Mouse (Mus musculus) monocyte, adult 2 months (primary cell): ENCODE measurements around the gene Hist1h2ag.
"Not testable (repeated sequence)": the region's sequence is repeated elsewhere in the genome, so short reads cannot be mapped to it uniquely, and the experiment has no call there.

Experiments
- DNase-seq, 2 experiments: peaks; one replicate each; pipeline ENCODE4 v3.0.0; 2022; ENCODE audit warnings: low spot score in 2 of 2, low read depth in 1 of 2

Hist1h2ag gene

DNA sequence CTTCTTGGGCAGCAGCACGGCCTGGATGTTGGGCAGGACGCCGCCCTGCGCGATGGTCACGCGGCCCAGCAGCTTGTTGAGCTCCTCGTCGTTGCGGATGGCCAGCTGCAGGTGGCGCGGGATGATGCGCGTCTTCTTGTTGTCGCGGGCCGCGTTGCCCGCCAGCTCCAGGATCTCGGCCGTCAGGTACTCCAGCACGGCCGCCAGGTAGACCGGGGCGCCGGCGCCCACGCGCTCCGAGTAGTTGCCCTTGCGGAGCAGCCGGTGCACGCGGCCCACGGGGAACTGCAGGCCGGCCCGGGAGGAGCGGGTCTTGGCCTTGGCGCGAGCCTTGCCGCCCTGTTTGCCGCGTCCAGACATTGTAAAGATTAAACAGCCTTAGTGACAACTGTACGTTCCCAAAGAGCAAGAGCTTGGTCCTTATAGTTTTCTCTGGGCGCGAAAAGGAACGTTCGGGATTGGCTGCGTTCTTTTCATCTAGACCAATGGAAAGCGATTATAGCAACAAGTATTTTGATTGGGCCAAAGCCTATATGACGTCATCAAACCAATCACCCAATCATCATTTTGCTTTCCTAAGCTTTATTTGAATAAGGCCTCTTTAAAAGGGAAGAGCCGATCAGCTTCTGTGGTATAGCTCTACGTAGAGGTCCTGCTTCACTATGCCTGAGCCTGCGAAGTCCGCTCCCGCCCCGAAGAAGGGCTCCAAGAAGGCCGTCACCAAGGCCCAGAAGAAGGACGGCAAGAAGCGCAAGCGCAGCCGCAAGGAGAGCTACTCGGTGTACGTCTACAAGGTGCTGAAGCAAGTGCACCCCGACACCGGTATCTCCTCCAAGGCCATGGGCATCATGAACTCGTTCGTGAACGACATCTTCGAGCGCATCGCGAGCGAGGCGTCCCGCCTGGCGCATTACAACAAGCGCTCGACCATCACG, at the start of gene Hist1h2ag, which contains the start of gene Hist1h2bj:
TSS of gene Hist1h2ag (minus strand) at position 377 of the 935 bp plus-strand sequence.
TSS of gene Hist1h2bj (plus strand) at position 647 of the 935 bp plus-strand sequence.
- peak; percentile 73 to 80 for DNase-seq

DNA sequence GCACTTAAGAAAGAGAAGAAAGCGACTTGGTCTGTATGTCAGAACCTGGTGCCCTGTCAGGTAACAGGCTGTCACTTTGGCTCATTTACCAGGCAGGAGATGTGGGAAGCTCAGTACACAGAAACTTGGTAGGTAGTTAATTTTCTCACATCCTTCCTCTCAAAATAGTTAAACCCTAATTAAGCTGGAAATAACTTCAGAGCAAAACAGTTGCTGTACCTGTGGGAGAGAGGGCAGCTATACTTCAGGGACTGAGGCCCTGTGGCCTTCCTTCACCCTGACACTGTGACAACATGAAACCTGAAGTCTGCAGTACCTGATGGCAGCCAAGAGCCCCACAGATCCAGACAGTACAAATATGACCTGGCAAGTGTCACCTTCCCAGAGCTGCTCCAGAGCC, 41.4 kb upstream of the Hist1h2ag start, which contains the start of gene Vmn1r188:
TSS of gene Vmn1r188 (plus strand) at position 301 of the 400 bp plus-strand sequence.
- not testable (repeated sequence) for DNase-seq

DNA sequence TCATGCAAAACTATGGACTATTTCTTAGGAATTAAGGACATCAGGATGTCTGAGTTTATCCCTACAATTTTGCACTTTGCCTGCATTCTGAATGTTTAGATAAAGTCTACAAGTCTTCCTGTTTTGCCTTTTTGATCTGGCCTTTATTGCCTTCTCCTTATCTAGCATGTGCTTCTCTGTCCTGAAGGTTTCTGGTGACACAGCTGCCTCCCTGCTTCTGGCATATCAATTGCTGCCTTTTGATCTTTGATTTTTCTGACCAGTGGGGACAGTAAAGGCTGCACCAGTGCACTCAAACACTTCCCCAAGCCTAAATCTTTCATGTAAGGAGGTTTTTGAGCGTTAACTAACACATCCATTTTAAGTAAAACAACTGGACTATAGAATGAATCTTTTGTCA, 20.7 kb upstream of the Hist1h2ag start:
- no peak for DNase-seq

DNA sequence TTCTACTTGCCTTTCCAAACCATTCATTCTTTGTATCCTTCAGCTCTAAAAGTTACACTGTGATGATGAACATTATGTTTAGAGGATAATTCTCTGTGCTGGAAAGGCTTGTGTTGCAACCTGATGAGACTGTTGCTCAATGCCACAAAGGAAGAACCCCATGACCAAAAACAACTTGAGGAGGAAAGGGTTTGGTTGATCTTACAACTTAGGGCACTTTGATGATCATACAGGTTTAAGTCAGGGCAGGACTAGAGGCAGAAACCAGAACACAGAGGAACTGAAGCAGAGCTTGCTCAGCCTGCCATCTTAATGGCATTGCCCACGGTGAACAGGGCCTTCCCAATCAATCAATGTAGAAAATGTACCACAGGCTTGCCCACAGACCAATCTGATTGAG, 18.7 kb upstream of the Hist1h2ag start:
- DNase-seq, result no peak

DNA sequence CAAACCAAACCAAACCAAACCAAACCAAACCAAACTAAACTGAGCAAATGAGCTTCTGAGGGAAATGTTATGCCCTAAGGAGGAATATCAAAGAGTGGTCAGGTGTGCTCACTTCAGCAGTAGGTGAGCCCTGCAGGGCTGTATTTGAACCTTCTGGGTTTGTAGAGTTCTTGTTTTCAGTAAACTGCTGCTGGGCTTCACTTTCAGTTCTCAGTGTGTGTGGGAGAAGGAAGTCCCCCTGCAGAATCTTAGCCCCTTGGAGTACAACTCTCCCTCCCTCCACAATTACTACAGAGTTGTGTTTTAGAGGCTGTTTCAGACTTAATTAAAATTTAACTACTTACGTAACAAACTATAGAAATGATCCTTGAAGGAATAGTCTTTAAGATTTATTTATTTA, 11.0 kb upstream of the Hist1h2ag start:
- DNase-seq, result no peak

DNA sequence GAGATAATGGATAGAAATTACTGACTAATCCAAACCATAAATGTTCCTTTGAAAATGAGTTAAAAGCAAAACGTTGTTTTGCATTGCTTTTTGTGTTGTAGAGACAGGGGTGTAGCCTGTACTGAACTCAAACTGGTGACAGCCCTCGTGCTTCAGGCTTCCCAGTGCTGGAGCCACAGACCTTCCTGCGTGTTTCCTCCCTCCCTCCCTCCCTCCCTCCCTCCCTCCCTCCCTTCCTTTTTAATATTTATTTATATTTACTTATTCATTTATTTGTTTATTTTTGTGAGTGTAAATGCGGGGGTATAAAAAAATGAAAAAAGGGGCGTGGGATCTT, 8.7 kb upstream of the Hist1h2ag start:
- no peak for DNase-seq

DNA sequence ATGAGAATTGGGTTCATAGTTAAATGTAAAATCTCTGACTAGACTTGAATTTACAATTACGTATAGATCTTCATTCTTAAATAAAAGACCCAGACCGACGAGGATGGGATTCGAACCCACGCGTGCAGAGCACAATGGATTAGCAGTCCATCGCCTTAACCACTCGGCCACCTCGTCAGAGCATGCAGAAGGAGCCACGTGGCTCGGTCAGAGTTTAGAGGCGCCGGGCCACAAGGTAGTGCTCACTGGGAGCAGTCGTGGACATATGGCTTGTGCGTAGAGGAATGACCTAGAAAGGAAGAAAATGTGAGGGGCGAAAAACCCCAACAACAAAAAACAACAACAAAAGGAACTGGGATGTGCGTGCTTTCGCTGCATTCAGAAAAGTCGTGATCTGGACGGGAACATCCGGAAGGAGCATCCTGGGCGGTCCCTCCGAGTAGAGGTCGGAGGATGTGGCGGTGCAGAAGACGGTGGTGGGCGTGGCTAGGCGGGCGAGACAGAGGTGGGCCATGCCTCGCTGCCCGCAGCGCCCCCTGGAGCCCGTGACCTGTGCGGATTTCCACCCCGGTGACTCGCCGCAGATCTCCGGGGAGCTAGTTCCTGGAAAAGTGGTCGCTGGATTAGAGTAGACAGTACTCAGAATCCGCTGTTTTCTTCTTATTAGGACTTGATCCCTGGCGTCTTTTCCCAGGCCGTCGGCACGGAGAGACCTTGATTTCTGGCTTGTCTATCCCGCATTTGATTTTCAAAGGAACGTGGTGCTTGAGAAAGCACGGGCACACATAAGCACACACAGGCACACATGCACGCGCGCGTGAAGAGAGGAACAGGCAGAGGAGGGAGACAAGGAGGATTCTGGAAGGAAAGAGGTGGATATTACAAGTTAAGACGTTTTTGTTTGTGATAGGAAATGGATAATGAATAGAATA, 8.1 kb upstream of the Hist1h2ag start:
- DNase-seq, result peak; percentile 77 to 83

DNA sequence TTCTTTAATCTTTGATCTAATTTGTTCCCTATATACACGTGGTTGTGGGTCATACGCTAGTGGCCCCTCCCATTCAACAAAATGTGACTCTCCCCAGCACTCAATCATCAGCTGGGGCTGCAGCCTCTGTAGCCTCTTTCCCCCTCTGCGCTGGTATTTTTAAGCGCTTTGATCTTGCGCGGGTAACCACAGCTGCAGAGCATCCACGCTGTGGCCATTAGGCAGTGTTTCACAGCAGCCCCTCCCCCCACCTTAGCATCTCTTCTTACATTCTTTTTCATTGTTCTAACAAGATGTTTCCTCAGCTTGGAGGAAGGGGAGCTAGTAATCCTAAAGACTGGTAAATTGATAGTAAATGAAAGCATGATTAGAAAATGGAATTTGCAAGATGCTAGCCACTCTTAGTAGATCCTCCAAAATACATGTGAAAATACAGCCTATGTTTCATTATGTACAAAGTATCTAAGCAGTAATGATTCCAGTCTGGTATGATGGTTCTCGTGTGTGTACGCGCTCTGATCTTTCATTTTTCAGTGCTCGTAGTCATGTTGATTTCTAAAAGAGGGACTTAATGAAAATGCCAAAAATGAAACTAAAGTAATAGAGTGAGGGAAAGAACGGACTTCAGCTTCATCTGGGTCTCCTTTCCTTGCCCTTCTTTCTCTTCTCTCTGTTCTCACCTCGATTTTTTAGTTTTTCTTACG, 7.1 kb upstream of the Hist1h2ag start:
- no peak for DNase-seq

DNA sequence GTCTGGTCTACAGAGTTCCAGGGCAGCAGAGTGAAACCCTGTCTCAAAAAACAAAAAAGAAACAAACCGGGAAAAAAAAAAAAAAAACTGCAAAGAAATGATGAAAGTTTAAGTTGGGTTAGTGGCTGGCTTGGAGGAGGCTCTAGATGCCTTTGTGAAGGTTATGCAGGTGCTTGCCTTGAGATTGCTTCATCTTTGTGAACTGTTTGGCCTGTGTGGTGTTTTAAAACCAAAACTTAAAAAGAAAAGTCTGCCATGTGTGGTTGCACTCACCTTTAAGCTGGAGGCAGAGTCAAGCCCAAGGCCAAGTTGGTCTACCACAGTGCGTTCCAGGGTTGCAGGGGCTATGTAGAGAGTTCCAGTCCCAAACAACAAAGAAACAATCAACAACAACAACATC, 6.3 kb upstream of the Hist1h2ag start:
- DNase-seq, result no peak

DNA sequence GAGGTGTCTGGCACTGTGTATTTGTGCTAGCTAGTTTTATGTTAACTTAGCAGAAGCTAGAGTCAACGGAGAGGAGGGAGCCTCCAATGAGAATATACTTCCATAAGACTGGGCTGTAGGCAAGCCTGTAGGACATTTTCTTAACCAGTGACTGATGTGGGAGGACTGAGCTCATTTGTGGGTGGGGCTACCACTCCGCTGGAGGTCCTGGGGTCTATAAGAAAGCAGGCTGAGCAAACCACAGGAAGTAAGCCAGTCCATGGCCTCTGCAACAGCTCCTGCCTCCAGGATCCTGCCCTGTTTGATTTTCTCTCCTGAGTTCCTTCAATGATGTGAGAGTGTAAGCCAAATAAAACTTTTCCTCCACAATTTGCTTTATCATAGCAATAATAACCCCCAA, 2.6 kb upstream of the Hist1h2ag start:
- DNase-seq, result no peak

DNA sequence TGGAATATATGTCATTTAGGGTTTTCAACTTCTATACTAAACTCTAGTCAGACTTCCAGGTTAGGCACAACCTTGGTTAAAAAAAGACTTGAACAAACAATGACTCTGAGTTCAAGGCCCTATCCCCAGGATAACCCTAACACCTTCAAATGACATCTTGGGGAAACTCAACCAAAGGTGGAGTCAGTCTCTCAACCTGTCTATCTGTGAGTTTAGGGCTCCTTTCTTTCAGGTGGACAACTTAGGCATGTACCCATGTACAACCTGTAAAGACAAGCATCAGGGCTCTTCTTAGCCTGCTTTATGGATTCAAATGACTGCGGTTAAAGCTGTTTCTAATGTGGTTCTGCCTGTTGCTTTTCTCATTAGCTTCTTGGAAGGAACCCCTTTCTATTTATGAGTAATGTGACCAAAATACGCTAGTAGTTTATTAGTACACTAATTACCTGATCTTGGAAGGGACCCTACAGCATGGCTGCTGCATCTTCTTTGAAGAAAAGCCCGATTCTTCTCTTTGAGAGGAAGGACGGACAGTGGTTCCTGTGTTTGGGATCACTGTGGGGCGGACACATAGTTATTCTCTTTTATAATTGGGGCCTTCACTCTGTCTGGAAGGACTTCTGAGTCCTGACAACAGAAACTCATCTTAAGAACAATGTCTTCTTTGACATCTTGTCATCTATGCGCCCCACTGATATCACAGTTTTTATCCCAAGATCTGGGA, 1.9 kb upstream of the Hist1h2ag start:
- DNase-seq, result no peak

DNA sequence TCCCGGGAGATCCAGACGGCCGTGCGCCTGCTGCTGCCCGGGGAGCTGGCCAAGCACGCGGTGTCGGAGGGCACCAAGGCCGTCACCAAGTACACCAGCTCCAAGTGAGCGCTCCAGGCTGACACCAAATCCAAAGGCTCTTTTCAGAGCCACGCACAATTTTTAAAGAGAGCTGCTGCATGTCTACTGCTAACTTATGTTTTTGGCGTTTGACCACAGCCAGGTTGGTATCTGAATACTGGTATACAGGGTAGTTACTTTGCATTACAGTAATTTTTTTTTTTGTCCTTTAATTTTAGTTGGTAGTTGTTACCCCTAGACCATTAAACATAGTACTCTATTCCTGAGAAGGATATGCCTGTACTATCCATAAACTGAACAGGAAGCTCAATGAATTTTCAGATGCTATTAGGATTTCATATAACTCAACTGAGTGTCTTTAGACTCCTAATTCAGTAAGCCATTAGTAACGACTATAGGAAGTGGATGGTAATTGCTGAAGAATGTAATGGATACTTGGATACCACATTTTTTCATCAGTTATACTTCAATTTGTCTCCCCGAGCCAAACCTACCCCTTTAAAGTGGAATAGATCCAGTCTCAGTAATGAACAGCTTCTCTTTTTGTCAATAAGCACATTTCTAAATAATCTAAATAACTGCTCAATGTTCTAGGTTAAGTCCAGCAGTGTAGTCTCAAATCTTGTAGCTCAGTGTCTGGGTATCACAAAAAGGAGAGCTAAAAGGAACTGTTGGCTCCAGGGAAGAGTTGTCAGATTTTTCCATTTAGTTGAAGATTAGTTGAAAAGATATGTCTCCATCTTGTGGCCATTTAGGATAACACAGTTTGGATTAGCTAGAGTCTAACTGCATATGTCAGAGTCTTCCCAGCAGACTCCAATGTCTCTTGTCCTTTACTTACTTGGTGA, 1.0 kb upstream of the Hist1h2ag start:
- DNase-seq, result no peak

DNA sequence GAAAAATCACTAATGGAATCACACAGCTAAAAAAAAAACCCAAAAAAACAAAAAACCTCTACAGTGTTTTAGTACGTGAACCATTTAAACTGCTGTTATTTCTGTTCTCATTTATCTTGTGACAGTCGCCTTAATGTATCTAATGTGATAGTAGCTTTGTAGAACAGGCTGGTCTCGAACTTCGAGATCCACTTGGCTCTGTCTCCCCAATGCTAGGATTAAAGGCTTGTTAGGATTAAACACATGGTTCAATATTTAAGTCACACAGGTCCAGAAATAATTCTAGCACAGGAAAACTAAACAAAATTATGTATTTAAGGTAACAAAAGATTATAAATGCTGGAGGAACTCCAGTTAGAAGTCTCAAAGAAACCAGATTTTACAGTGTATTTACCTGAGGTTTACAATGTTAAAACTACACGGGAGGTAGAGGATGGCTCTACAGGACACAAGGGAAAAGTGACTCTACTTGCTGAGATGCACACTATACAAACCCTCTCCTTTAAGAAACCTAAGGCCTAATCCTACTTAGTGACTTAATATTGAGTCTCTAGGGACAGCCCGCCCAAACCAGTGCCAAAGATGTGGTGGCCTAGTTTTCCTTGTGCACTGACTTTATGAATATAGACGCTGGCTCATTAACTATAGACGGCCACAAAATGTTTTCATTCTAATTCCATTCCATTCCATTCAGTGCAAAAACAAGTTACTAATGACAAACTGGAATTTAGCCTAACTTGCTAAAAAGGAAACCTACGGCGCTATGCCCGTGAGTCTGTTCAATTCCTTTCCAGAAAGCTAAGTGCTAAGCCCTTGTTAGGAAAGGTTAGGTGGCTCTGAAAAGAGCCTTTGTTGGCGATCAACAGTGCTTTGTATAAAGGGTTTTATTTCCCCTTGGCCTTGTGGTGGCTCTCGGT, 835 bp downstream of the Hist1h2ag start:
- DNase-seq, result no peak

DNA sequence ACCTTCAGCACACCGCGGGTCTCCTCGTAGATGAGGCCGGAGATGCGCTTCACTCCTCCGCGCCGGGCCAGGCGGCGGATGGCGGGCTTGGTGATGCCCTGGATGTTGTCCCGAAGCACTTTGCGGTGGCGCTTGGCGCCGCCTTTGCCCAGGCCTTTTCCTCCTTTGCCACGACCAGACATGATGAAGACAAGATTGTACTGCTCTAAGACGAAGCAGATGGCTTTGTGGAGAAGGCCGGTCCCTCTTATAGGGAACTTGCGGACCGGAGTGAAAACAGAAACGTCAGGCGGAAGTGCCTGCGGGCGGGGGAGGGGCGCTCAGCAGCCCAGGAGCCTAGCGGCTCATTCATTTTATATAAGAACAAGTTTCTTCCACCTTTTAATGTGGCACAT, 1.6 kb downstream of the Hist1h2ag start, which contains the start of gene Hist1h4i:
TSS of gene Hist1h4i (minus strand) at position 221 of the 395 bp plus-strand sequence.
- DNase-seq, result peak; percentile 89 to 92

DNA sequence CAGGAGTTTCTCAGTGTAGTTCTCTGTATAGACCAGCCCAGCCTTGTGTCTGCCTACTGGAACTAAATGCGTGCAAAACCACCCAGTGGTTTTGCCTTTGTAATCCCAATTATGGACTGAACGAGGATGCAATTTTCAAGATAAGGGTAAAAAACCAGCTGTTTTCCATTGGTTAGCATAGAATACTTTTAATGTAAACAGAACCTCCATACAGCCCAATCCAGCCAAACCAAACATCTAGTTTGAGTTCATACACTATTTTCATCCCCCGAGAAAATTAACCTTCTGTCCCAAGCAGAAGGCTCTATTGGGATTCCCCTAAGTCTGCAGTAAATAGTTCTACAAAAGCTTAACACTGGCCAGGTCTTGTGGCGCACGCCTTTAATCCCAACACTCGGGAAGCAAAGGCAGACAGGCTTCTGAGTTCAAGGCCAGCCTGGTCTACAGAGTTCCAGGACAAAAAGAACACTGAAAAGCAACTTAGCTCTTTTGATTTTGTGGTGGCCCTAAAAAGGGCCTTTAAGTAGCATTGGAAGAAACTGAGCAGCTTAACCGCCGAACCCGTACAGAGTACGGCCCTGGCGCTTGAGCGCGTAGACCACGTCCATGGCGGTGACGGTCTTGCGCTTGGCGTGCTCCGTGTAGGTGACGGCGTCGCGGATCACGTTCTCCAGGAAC, 2.1 kb downstream of the Hist1h2ag start:
- no peak for DNase-seq

DNA sequence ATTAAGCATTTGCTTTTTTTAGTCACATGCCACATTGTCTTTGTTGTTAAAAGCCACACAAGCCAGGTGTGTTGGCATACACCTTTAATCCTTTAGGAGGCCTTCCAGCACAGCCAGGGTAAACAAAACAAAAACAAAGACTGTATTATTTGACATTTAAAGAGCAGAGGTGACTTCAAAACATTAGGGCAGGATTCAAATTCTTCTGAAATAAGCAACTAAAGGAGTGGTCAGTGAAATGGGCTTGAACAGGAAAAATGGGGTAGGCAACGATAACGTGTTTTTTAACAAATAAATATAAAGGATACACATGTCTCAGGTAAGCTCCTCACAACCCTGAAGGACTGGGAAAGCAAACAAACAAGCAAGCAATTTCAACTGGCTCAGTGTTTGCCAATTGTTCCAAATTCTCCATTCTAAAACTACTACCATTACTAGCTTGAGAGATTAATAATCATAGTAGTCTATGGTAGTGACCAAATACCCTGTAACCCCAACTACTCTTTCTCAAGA, 2.7 kb downstream of the Hist1h2ag start:
- no peak for DNase-seq

DNA sequence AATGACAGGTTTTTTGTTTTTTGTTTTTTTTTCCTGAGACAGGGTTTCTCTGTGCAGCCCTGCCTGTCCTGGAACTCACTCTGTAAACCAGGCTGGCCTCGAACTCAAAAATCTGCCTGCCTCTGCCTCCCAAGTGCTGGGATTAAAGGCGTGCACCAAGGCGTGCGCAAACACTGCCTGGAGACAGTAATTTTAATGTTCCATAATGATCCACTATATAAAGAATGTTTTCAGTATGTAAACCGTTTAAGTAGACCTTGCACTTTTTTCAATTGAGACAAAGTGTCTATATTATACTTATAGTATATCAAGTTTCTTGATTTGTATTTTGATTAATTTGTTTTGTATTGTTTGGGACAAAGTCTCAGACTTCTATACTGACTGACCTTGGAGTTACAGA, 3.4 kb downstream of the Hist1h2ag start:
- DNase-seq, result no peak
